Mouse (Mus musculus): ENCODE data around the gene Elp5. TPM values are rescaled to one million over a fixed set of nuclear protein-coding genes. Genes with fewer than 3 reads are reported as not detected.

Gene Elp5
- polyA plus RNA-seq, 1 experiment from 2014 or later = 166 TPM

- Histone ChIP-seq H3K36me3 (ENCODE audit: control insufficient read depth, insufficient read depth) (no peaks in the 10 kb centered on the region), H3K4me1 (replicated peaks; ENCODE audit: control insufficient read depth, insufficient read depth, low read length) (peaks cover 7% of the 10 kb centered on the region), H3K27me3 (replicated peaks; ENCODE audit: control insufficient read depth, insufficient read depth, low read length) (no peaks in the 10 kb centered on the region), H3K9me3 (ENCODE audit: control insufficient read depth, low read length) (no peaks in the 10 kb centered on the region), H3K4me2 (ENCODE audit: low read length) (no peak overlapping the region), H3K9ac (replicated peaks; ENCODE audit: low read depth, low read length) (no peak overlapping the region), H3K4me3 (replicated peaks; ENCODE audit: low read length) (no peak overlapping the region), H3K27ac (ENCODE audit: low read length) (no peak overlapping the region)
- no peak for ATAC-seq
- WGBS = 88% methylated on average over 4 of the region's 4 CpGs
Measured at GRCm38 (mm10) chr11:69929712-69930111, 52.6 kb downstream of the Elp5 start.

GRCm38 (mm10) chr11:69927501-69927900, 54.8 kb downstream of the Elp5 start:
- no peak overlapping the region for H3K27ac ChIP-seq (ENCODE audit: low read length)
- no peaks in the 10 kb centered on the region for H3K27me3 ChIP-seq (replicated peaks; ENCODE audit: control insufficient read depth, insufficient read depth, low read length)
- H3K4me1 ChIP-seq (replicated peaks; ENCODE audit: control insufficient read depth, insufficient read depth, low read length) = peaks cover under 1% of the 10 kb centered on the region
- no peaks in the 10 kb centered on the region for H3K9me3 ChIP-seq (ENCODE audit: control insufficient read depth, low read length)
- H3K36me3 ChIP-seq (ENCODE audit: control insufficient read depth, insufficient read depth) = no peaks in the 10 kb centered on the region
- WGBS = 98% methylated on average over 2 of the region's 2 CpGs
- H3K4me2 ChIP-seq (ENCODE audit: low read length) = no peak overlapping the region
- no peak overlapping the region for H3K4me3 ChIP-seq (replicated peaks; ENCODE audit: low read length)
- no peak for ATAC-seq
- H3K9ac ChIP-seq (replicated peaks; ENCODE audit: low read depth, low read length) = no peak overlapping the region

- no peak overlapping the region for H3K27ac ChIP-seq (ENCODE audit: low read length)
- H3K9ac ChIP-seq (replicated peaks; ENCODE audit: low read depth, low read length) = no peak overlapping the region
- WGBS = 60% methylated on average over 3 of the region's 3 CpGs
Measured at GRCm38 (mm10) chr11:69922796-69923195, 59.5 kb downstream of the Elp5 start.

GRCm38 (mm10) chr11:69922012-69922756, 60.1 kb downstream of the Elp5 start:
- Histone ChIP-seq H3K4me3 (replicated peaks; ENCODE audit: low read length) (peak overlapping the region; percentile 61), H3K27me3 (replicated peaks; ENCODE audit: control insufficient read depth, insufficient read depth, low read length) (no peaks in the 10 kb centered on the region), H3K9ac (replicated peaks; ENCODE audit: low read depth, low read length) (peak overlapping the region; percentile 64), H3K36me3 (ENCODE audit: control insufficient read depth, insufficient read depth) (peaks cover 15% of the 10 kb centered on the region), H3K27ac (ENCODE audit: low read length) (peak overlapping the region; percentile 98), H3K4me2 (ENCODE audit: low read length) (peak overlapping the region; percentile 79), H3K4me1 (replicated peaks; ENCODE audit: control insufficient read depth, insufficient read depth, low read length) (peaks cover 21% of the 10 kb centered on the region), H3K9me3 (ENCODE audit: control insufficient read depth, low read length) (no peaks in the 10 kb centered on the region)
- 2% methylated on average over 12 of the region's 12 CpGs for WGBS
- no peak for ATAC-seq

More at GRCm38 (mm10) chr11:69922796-69923195, 59.5 kb downstream of the Elp5 start:
- Histone ChIP-seq H3K36me3 (ENCODE audit: control insufficient read depth, insufficient read depth) (peaks cover 9% of the 10 kb centered on the region), H3K4me3 (replicated peaks; ENCODE audit: low read length) (no peak overlapping the region), H3K27me3 (replicated peaks; ENCODE audit: control insufficient read depth, insufficient read depth, low read length) (no peaks in the 10 kb centered on the region), H3K9me3 (ENCODE audit: control insufficient read depth, low read length) (no peaks in the 10 kb centered on the region), H3K4me2 (ENCODE audit: low read length) (no peak overlapping the region), H3K4me1 (replicated peaks; ENCODE audit: control insufficient read depth, insufficient read depth, low read length) (peaks cover 21% of the 10 kb centered on the region)
- ATAC-seq = no peak

GRCm38 (mm10) chr11:69921114-69922011, 61.0 kb downstream of the Elp5 start, which contains the start of gene Eif5a:
Eif5a (minus strand) TSS chr11:69921958.
- Histone ChIP-seq H3K27ac (ENCODE audit: low read length) (peak within 1 kb of the TSS; percentile 98), H3K36me3 (ENCODE audit: control insufficient read depth, insufficient read depth) (peaks cover 17% of the 10 kb centered on the region), H3K4me3 (replicated peaks; ENCODE audit: low read length) (peak within 1 kb of the TSS; percentile 87), H3K4me2 (ENCODE audit: low read length) (peak within 1 kb of the TSS; percentile 97), H3K4me1 (replicated peaks; ENCODE audit: control insufficient read depth, insufficient read depth, low read length) (peaks cover 21% of the 10 kb centered on the region), H3K9ac (replicated peaks; ENCODE audit: low read depth, low read length) (peak within 1 kb of the TSS; percentile 89), H3K27me3 (replicated peaks; ENCODE audit: control insufficient read depth, insufficient read depth, low read length) (no peaks in the 10 kb centered on the region), H3K9me3 (ENCODE audit: control insufficient read depth, low read length) (no peaks in the 10 kb centered on the region)
- under 1% methylated on average over 78 of the region's 78 CpGs for WGBS
- peak; percentile 98 for ATAC-seq

GRCm38 (mm10) chr11:69920266-69921031, 61.9 kb downstream of the Elp5 start:
- ATAC-seq = no peak
- no peaks in the 10 kb centered on the region for H3K9me3 ChIP-seq (ENCODE audit: control insufficient read depth, low read length)
- peak overlapping the region; percentile 87 for H3K4me3 ChIP-seq (replicated peaks; ENCODE audit: low read length)
- no peaks in the 10 kb centered on the region for H3K27me3 ChIP-seq (replicated peaks; ENCODE audit: control insufficient read depth, insufficient read depth, low read length)
- H3K4me2 ChIP-seq (ENCODE audit: low read length) = peak overlapping the region; percentile 97
- H3K9ac ChIP-seq (replicated peaks; ENCODE audit: low read depth, low read length) = peak overlapping the region; percentile 89
- H3K27ac ChIP-seq (ENCODE audit: low read length) = peak overlapping the region; percentile 88
- peaks cover 22% of the 10 kb centered on the region for H3K36me3 ChIP-seq (ENCODE audit: control insufficient read depth, insufficient read depth)
- peaks cover 22% of the 10 kb centered on the region for H3K4me1 ChIP-seq (replicated peaks; ENCODE audit: control insufficient read depth, insufficient read depth, low read length)
- under 1% methylated on average over 62 of the region's 65 CpGs for WGBS

GRCm38 (mm10) chr11:69919661-69920265, 62.6 kb downstream of the Elp5 start:
- Histone ChIP-seq H3K27me3 (replicated peaks; ENCODE audit: control insufficient read depth, insufficient read depth, low read length) (no peaks in the 10 kb centered on the region), H3K4me2 (ENCODE audit: low read length) (peak overlapping the region; percentile 97), H3K4me3 (replicated peaks; ENCODE audit: low read length) (peak overlapping the region; percentile 87), H3K9ac (replicated peaks; ENCODE audit: low read depth, low read length) (peak overlapping the region; percentile 89), H3K27ac (ENCODE audit: low read length) (peak overlapping the region; percentile 88), H3K4me1 (replicated peaks; ENCODE audit: control insufficient read depth, insufficient read depth, low read length) (peaks cover 29% of the 10 kb centered on the region), H3K36me3 (ENCODE audit: control insufficient read depth, insufficient read depth) (peaks cover 25% of the 10 kb centered on the region), H3K9me3 (ENCODE audit: control insufficient read depth, low read length) (no peaks in the 10 kb centered on the region)
- no peak for ATAC-seq
- WGBS = under 1% methylated on average over 17 of the region's 17 CpGs

GRCm38 (mm10) chr11:69919053-69919452, 63.3 kb downstream of the Elp5 start:
- H3K4me1 ChIP-seq (replicated peaks; ENCODE audit: control insufficient read depth, insufficient read depth, low read length) = peaks cover 34% of the 10 kb centered on the region
- WGBS = 85% methylated on average over 9 of the region's 9 CpGs
- H3K4me2 ChIP-seq (ENCODE audit: low read length) = peak overlapping the region; percentile 97
- ATAC-seq = no peak
- H3K27me3 ChIP-seq (replicated peaks; ENCODE audit: control insufficient read depth, insufficient read depth, low read length) = no peaks in the 10 kb centered on the region
- H3K36me3 ChIP-seq (ENCODE audit: control insufficient read depth, insufficient read depth) = peaks cover 25% of the 10 kb centered on the region
- no peak overlapping the region for H3K27ac ChIP-seq (ENCODE audit: low read length)
- H3K9ac ChIP-seq (replicated peaks; ENCODE audit: low read depth, low read length) = 0 out of 2 replicates have a peak overlapping the region, but pooled peaks have one; percentile 28
- H3K4me3 ChIP-seq (replicated peaks; ENCODE audit: low read length) = peak overlapping the region; percentile 87
- H3K9me3 ChIP-seq (ENCODE audit: control insufficient read depth, low read length) = no peaks in the 10 kb centered on the region

Data from forebrain, embryonic 16.5 days (tissue).